Mouse (Mus musculus): Measurements from ENCODE around the gene Ltn1. TPM values are rescaled to one million over a fixed set of nuclear protein-coding genes. Genes with fewer than 3 reads are reported as not detected.

Gene Ltn1
- total RNA-seq (2015; ENCODE audit: low replicate concordance) (12.6 and 19.1 TPM in 2 replicates), total RNA-seq (2017; ENCODE audit: low replicate concordance) (11.9 and 14.1 TPM in 2 replicates)

DNA sequence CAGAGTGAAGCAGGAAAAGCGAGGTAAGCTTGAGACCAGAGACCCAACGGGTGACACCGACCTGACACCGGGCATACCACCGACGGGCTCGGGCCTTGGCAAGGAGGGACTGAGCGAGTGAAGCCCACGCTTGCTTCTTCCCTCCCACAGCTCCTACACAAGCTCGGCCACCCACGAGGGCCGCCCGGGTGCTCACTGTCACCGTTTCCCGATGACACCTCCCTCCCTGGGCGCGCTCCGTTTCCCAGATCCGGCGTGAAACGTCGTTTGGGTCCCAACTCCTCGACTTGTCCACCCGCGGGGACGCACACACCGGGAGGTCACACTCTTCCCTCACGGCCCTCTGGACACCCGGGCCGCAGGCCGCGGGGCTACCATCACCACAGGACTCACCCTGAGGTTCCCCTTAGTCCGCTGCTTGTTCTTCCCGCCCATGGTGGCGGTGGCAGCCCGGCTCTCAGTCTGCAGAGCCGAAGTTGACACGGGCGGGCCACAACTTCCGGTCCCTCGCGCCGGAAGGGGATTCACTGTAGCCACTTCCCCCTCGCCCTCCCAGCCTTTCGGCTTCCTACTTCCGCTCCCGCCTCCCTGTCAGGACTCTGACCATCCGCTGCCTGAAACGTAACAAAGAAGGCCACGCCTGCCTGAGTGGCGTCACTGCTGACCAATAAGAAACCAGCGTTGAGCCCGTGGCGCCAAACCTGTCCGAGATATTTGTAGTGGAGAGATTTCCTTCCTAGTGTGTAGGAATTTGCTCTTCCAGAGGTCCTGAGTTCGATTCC lies at the start of gene Ltn1:
Gene Ltn1, minus strand, starts transcription at position 580 of the 782 bp plus-strand sequence.
- peak; percentile 100 for ATAC-seq (replicated peaks; ENCODE audit: low FRiP score, poor library complexity, severe bottlenecking)

DNA sequence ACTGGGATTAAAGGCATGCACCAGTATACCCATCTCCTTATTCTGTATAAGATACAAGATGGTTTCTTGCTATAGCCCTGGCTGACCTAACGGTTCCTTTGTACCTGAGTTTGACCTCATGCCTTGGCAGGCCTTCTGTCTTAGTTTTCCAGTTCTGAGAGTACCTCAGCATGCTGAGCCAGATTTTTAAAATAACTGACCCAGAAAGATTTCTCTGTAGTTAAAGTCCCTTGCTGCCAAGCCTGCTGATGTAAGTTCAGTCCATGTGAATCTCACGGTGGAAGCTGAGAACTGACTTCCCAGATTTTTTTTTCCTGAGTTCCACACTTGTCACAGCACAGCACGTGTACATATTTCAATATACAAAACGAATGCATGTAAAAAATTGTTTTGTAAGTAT lies 38.2 kb upstream of the Ltn1 start:
- no peak for ATAC-seq (replicated peaks; ENCODE audit: low FRiP score, poor library complexity, severe bottlenecking)

DNA sequence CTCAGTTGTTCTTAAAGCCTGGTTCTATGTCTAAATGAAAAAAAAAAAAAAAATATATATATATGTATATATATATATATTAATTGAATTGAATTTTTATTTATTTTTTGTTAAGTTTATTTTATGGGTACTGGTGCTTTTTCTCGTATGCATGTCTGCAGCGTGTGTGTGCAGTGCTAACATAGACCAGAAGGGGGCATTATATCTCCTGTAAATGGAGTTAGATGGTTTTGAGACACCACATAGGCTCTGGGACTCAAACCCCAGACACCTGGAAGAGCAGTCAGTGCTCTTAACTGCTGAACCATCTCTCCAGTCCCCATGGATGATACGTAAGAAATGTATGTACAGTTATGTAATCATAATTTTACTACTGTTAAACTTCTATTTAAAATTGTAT lies 26.3 kb upstream of the Ltn1 start:
- ATAC-seq (replicated peaks; ENCODE audit: low FRiP score, poor library complexity, severe bottlenecking), result no peak

DNA sequence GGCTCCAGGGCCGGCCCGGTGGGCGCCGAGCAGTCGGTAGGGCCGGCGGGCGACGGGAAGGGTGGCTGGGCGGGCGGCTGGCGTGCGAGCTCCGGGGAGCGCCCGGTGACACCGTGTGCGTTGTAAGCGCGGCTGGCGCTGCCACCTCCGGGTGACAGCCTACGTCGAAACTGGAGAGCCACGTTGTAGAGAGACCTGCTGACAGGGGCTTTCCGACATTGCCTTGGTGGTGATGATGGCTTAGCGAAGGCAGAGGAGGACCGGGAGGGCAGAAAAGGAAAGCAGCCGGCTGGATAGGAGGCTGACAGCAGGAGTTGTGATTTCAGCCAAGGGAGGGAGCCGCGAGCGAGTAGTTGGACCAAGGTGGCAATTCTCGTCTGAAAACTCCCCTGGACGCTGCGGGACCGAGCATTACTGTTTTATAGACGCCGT lies 22.8 kb upstream of the Ltn1 start:
- peak; percentile 83 for ATAC-seq (replicated peaks; ENCODE audit: low FRiP score, poor library complexity, severe bottlenecking)

DNA sequence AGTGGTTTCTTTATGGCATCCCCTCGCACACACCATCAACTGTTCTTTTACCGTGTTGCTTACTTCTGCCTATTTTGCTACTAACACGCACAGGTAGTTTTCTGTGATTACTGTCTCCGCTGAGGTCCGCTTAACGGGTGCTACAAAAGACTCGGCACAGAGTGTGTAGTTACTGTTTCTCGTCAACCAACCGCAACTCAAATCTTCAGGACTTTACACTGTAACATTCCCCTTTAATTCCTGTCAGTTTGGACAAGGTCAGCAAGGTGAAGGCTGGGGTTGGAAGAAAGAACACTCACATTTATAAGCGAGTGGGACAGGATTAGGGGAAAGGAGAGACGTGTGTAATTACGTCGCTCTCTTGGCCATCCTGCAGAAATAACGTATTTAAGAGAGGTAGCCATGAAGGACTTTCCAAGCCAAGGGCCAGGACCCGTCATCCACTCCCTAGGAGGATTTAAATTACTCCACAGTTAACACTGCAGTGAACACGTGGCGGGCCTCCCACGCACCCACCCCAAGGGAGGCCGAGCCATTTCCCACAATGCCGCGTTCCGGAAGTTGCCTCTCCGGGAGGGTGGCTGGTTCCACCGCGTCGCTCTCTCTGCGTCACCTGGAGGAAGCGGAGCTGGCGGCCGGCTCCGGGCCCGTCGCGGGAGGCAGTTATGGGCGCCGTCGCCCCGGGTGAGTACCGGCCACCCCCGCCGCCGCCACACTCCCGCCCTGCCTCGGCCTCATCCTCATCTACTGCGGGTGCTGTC lies 22.2 kb upstream of the Ltn1 start, which contains the start of gene Usp16:
Gene Usp16, plus strand, starts transcription at position 285 of the 761 bp plus-strand sequence.
- peak; percentile 95 for ATAC-seq (replicated peaks; ENCODE audit: low FRiP score, poor library complexity, severe bottlenecking)

DNA sequence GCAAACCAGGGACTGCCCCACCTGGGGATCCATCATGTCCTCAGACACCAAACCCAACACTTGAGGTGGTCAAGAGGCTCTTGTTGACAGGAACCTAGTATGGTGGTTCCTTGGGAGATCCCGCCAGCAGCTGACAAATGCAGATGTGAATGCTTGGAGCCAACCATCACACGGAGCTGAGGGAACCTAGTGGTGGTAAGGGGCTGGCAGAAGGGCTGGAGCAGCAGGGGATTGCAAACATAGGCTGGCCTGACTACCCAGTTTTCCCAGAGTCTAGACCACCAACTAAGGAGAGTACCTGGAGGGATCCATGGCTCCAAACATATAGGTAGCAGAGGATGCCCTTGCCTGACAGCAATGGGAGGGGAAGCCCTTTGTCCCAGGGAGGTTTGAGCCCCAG lies 20.8 kb upstream of the Ltn1 start:
- no peak for ATAC-seq (replicated peaks; ENCODE audit: low FRiP score, poor library complexity, severe bottlenecking)

DNA sequence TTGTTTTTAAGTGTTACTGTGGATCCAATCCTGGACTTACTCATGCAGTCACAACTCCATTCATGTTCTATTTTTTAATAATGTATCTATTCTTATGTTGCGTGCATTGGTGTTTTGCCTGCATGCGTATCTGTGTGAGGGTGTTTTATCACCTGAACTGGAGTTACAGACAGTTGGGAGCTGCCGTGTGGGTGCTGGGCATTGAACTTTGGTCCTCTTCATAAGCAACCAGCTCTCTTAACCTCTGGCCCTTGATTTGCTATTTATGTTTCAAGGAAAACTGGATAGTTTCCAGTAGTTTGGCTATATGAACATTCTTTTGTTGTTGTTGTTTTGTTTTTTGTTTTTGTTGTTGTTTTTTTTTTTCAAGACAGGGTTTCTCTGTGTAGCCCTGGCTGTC lies 13.1 kb upstream of the Ltn1 start:
- no peak for ATAC-seq (replicated peaks; ENCODE audit: low FRiP score, poor library complexity, severe bottlenecking)

DNA sequence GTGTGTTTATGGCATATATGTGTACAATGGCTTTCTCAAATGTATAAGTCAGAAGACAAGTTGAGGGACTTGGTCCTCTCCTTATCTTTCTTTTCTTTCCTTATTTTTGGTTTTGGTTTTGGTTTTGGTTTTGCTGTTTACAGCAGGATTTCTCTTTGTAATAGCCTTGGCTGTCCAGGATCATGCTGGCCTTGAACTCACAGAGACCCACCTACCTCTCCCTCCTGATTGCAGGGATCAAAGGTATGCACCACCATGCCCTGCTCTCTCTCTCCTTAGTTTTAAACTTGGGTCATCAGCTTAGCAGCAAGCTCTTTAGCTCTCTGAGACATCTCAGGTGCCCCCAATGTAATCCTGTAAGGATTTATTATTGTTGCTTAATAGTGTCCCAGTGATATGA lies 12.7 kb upstream of the Ltn1 start:
- ATAC-seq (replicated peaks; ENCODE audit: low FRiP score, poor library complexity, severe bottlenecking), result no peak

DNA sequence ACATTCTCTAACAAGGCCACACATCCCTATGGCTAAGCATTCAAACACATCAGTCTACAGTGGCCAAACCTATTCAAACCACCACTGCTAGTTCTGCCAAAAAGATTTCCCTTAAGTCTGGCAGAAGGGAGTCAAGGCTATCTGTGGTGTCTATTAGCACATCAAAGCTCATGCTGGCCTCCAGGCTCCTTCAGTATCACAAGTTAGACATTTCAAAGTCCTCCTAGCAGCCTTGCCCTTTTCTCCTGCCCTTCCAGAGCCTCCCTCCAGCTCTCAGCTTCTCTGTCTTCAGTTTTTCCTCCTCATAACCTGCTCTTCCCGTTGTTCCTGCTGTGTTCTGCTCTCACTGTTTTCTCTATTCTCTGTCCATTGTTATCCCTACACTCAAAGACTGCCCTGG lies 11.7 kb upstream of the Ltn1 start:
- no peak for ATAC-seq (replicated peaks; ENCODE audit: low FRiP score, poor library complexity, severe bottlenecking)

DNA sequence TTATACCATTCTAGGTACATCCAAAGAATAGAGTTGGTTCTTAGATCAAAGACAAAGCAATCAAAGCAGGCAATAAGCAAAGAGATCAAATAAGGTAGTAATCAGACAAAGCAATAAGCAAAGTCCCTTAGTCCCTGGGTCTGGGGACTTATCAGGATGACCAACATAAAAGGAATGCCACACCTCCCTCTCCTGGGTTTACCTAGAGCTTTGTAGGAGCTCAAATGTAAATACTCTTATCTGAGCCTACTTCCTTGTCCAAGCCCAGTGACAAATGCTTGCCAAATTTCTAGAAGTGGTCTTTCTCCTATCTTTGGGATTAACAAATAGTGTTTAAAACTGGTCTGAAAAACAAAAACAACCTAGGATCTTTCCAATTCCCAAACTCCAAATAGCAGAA lies 10.8 kb upstream of the Ltn1 start:
- no peak for ATAC-seq (replicated peaks; ENCODE audit: low FRiP score, poor library complexity, severe bottlenecking)

DNA sequence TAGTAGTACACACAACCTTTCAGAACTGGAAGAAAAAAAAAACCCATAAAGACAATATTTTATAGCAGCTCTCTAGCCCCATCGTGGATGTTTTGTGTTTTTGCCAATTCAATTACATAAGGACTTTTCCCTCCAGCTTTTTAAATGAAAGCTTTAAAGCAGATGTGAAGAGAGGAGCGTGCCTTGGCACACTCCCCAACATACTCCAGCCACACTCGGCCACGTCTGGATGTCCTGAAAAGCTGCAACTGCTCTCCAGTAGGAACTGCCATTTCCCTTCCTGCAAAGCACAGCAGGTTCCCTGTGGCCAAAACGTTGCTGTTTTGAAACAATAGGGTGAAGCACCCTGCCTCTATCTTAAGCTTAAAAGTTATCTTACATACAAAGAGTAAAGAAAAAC lies 9.9 kb upstream of the Ltn1 start:
- no peak for ATAC-seq (replicated peaks; ENCODE audit: low FRiP score, poor library complexity, severe bottlenecking)

DNA sequence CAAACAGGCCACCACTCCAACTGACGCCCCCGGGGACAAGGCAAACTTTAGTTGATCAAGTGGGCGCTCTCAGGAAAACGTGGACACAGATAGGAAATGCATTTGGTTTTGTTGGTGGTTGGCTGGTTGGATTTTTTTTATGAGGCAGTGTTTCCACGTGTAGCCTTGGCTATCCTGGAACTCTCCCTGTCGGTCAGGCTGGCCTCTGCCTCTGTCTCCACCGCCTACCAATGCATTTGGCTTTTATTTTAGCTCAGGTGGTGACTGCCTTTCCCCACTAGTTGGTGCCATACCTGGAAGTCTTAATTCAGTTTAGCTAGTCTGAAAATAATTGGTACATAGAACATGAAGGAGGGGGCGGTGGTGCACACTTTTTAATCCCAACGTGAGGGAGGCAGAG lies 8.7 kb upstream of the Ltn1 start:
- peak; percentile 36 for ATAC-seq (replicated peaks; ENCODE audit: low FRiP score, poor library complexity, severe bottlenecking)

DNA sequence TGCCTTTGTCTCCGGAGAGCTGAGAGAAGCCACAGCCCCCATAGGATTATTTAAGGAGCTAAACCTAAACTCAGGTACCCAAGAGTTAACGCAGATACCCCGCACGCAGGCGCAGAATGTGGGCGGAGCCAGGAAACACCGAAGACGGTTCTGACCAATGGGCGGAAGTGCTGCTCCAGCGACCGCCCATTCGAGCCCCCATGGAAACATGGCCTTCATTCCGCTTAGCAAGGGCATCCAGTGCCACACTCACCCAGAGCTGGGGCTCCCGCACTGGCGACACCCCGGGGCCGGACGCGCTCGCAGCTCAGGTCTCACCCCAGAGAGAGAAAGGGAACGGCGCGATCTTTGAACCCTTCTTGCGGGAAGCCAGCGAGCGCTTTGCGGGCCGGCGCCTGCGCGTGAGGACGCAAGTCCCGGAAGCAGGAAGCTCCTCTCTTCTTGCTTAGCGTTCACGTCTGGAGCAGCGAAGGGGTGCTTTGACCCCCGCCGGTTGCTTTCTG lies 7.8 kb upstream of the Ltn1 start, which contains the start of gene Rwdd2b:
Gene Rwdd2b, minus strand, starts transcription at position 390 of the 503 bp plus-strand sequence.
- peak; percentile 98 for ATAC-seq (replicated peaks; ENCODE audit: low FRiP score, poor library complexity, severe bottlenecking)

DNA sequence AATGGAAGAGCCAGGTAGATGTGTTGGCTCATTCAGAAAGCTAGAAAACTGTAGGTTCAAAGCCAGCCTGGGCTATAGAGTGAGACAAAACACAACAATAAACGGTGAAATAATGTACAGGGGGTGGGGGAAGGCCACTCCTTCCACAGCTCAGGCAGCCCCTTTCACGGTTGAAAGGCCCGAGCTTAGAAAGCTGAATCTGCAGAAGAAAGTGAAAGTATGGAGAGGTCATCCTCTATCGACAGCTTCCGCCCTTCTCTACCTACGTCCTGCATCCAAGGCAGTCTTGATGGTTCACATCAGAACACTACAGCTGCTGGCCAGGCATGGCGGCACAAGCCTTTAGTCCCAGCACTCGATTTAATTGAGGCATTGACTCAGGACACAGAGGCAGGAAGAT lies 6.3 kb upstream of the Ltn1 start:
- no peak for ATAC-seq (replicated peaks; ENCODE audit: low FRiP score, poor library complexity, severe bottlenecking)

DNA sequence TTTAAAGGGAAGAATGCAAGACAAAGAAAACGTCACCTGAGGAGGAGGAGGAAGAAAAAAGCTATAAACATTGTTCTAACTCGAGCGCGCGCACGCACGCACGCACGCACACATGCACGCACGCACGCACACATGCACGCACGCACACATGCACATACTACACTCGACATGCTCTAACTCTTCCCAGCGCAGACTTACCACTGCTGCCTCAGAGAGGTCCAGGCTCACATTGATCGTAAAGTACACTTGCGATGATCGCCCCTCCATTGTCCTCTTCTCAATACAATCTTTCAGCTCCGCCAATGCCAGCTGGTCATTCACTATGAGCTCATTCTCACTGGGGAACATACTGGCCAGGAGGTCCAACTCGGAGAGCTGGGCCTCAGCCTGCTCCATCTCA lies 4.7 kb upstream of the Ltn1 start:
- no peak for ATAC-seq (replicated peaks; ENCODE audit: low FRiP score, poor library complexity, severe bottlenecking)

DNA sequence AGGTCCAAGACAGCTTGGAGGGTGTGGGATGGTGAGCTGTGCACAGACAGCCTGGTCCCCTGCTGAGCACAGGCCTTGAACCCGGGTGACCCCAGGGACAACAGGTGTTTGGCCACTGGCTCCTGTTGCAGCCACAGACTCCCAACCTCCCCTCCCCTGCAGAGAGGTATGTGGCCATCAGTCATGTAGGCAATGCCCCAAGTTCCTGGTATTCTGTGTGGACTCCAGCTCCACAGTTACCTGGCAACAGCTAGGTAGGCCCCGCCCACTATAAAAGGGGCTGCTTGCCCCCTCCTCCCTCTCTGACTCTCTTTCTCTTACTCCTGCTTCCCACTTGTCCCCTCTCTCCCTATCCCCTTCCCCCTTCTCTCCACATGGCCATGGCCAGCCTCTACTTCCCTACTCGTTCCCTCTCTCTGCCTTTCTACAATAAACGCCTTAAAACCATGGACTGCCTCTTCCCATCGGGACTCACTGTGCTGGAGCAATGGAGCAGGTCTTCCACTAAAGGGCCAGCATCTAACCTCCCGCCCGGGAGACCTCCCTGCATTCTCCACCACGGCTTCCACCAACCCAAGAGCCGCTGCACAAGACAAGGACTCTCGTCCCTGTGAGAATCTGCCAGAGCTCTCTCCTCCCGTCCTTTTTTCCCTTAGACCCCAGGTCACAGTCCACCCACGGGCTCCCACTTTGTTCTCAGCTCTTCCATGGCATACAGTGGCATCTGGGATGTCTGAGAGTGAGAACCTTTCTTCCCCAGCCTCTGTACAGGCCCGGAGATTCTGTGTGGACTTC lies 3.2 kb upstream of the Ltn1 start:
- no peak for ATAC-seq (replicated peaks; ENCODE audit: low FRiP score, poor library complexity, severe bottlenecking)

DNA sequence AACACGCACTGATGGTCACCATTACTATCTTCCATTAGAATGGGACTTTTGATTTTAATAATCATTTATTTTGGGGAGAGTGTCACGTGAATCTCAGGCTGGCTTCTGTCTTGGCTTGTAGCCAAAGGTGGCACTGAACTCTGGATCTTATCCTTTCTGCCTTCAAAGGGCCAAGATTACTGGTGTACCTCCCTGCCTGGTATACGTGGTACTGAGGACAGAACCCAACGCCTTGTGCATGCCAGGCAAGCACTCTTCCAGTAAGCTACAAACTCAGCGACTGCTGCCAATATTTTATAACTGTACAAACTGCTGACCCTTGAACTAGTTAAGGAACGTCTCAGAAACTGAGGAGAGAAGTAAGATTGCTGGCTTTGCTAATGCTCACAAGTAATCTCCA lies 2.5 kb upstream of the Ltn1 start:
- ATAC-seq (replicated peaks; ENCODE audit: low FRiP score, poor library complexity, severe bottlenecking), result no peak

DNA sequence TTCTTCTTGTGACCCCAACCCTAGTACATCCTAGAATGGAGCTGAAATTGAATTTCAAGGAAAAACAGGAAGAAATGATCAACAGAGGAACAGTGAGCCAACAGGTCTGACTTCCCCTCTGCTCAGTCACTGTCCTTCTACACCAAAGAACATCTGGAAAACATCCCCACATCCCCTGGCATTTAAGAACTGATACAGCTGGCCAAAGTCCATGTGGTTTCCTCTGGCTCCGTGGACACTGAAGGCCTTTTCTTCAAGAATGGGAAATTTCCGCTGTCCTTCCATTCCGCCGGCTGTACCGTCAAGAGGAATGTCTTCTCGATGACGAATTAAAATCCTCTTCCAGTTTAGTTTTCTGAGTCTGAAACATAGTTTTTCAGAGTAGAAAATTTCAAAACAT lies 1.9 kb upstream of the Ltn1 start:
- no peak for ATAC-seq (replicated peaks; ENCODE audit: low FRiP score, poor library complexity, severe bottlenecking)

DNA sequence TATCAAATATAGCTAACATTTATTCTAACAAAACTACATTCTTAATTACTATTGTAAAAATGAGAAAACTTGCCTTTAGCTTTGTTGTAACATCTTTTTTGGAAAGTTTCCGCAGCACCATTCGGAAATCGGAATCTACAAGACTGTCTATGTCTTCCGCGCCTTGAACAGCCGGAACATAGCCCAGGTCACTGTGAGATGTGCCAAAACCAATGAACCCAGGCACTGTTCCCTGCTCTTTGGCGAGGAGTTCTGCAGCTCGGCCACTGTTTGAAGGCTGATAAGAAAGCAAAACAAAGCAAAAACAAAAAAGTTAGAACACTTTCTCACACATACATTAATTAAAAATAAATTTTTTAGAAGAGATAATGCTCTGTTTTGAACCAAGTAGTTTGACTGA lies 4.9 kb downstream of the Ltn1 start:
- ATAC-seq (replicated peaks; ENCODE audit: low FRiP score, poor library complexity, severe bottlenecking), result no peak

DNA sequence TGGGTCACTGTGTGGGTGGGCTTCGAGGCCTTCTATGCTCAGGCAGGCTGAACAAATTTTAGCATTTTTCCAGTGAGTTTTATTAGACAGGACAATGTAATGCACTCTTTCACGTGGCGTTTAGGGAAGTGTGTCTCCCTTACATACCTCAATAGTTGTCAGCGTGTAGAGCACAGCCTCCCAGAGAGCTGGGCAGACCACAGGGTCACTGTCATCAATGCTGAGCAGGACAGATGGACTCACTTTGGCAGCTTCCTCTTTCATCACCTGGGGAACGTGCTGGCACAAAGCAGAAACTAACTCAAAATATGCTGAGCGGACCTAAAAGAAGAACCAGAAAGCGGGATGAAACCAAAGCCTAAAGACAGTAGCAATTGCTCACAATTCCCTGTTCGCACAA lies 11.8 kb downstream of the Ltn1 start:
- ATAC-seq (replicated peaks; ENCODE audit: low FRiP score, poor library complexity, severe bottlenecking), result no peak

Measured in erythroid progenitor cell, adult 5-6 weeks (primary cell).